ENCODE assay signal across 1 mouse cellular context in genomic region chr12:69696746-69697145, GRCm38 (mm10).
TF ChIP-seq lines count a peak whose summit lies in the region.

No protein-coding gene starts in this region.

TF ChIP-seq in MEL, 35 proteins besides CTCF, POLR2A, EP300 and RAD21 (continued from another document):
- TF ChIP-seq NRF1 (IDR thresholded peaks at IDR 0.05; ENCODE audit: insufficient read depth, low read depth, low read length, poor library complexity, severe bottlenecking), result no peak
